Mouse (Mus musculus): ENCODE data around the gene Rem2. TPM values are rescaled to one million over a fixed set of nuclear protein-coding genes. Genes with fewer than 3 reads are reported as not detected.
A peak's percentile ranks its signal among the peaks of the same experiment; 100 is the strongest.

Gene Rem2
- total and polyA plus RNA-seq, 2 experiments from 2014 or later, result 28.0 to 31.0 TPM

- peak overlapping the region; percentile 85 for H3K27ac ChIP-seq (ENCODE audit: low read depth, low read length)
- DNase-seq (no peak), ATAC-seq (no peak)
- no peaks in the 10 kb centered on the region; the same call in 1 of the 2 replicates for H3K4me1 ChIP-seq (ENCODE audit: insufficient read depth)
- H3K9ac ChIP-seq, result peak overlapping the region; percentile 6; the same call in 1 of the 2 replicates
- peak overlapping the region; percentile 58 for H3K4me3 ChIP-seq (ENCODE audit: low read depth, low read length)
- WGBS, result 8% methylated on average over 18 of the region's 18 CpGs
- H3K27me3 ChIP-seq (ENCODE audit: insufficient read depth, low read length), result no peaks in the 10 kb centered on the region
- no peaks in the 10 kb centered on the region for H3K9me3 ChIP-seq (ENCODE audit: low read length)
- peaks cover 8% of the 10 kb centered on the region for H3K36me3 ChIP-seq (ENCODE audit: insufficient read depth)
- TF ChIP-seq CTCF (IDR thresholded peaks at IDR 0.05; ENCODE audit: low read depth), result no peak
- peak overlapping the region; percentile 78 for H3K4me2 ChIP-seq (ENCODE audit: low read depth)
Observed at GRCm38 (mm10) chr14:54430406-54431145, 45.3 kb upstream of the Rem2 start.

GRCm38 (mm10) chr14:54431334-54432077, 44.4 kb upstream of the Rem2 start, which contains the start of gene Mmp14:
TSS of gene Mmp14 (plus strand) at chr14:54431612.
- Histone ChIP-seq H3K4me1 (ENCODE audit: insufficient read depth) (no peaks in the 10 kb centered on the region), H3K4me3 (ENCODE audit: low read depth, low read length) (peak within 1 kb of the TSS; percentile 58), H3K4me2 (ENCODE audit: low read depth) (peak within 1 kb of the TSS; percentile 78), H3K27ac (ENCODE audit: low read depth, low read length) (peak within 1 kb of the TSS; percentile 85), H3K36me3 (ENCODE audit: insufficient read depth) (peaks cover 8% of the 10 kb centered on the region), H3K9ac (peak within 1 kb of the TSS; percentile 61), H3K27me3 (ENCODE audit: insufficient read depth, low read length) (no peaks in the 10 kb centered on the region), H3K9me3 (ENCODE audit: low read length) (no peaks in the 10 kb centered on the region)
- TF ChIP-seq CTCF (IDR thresholded peaks at IDR 0.05; ENCODE audit: low read depth), result peak; percentile 52; the same call in 1 of the 2 replicates
- ATAC-seq, result peak; percentile 42
- DNase-seq, result peak; percentile 76
- 2% methylated on average over 49 of the region's 49 CpGs for WGBS

GRCm38 (mm10) chr14:54432078-54432836, 43.6 kb upstream of the Rem2 start:
- peaks cover 8% of the 10 kb centered on the region for H3K36me3 ChIP-seq (ENCODE audit: insufficient read depth)
- DNase-seq (no peak), ATAC-seq (peak; percentile 17; the same call in 1 of the 2 replicates)
- no peaks in the 10 kb centered on the region for H3K4me1 ChIP-seq (ENCODE audit: insufficient read depth)
- H3K27me3 ChIP-seq (ENCODE audit: insufficient read depth, low read length), result no peaks in the 10 kb centered on the region
- peak overlapping the region; percentile 61 for H3K9ac ChIP-seq
- H3K27ac ChIP-seq (ENCODE audit: low read depth, low read length), result peak overlapping the region; percentile 85
- peak overlapping the region; percentile 58 for H3K4me3 ChIP-seq (ENCODE audit: low read depth, low read length)
- H3K4me2 ChIP-seq (ENCODE audit: low read depth), result peak overlapping the region; percentile 78
- WGBS, result 5% methylated on average over 54 of the region's 54 CpGs
- no peaks in the 10 kb centered on the region for H3K9me3 ChIP-seq (ENCODE audit: low read length)
- 0 out of 2 replicates have a peak, but pooled peaks have one; percentile 22 for TF ChIP-seq CTCF (IDR thresholded peaks at IDR 0.05; ENCODE audit: low read depth)

- H3K36me3 ChIP-seq (ENCODE audit: insufficient read depth), result peaks cover 8% of the 10 kb centered on the region
- H3K27ac ChIP-seq (ENCODE audit: low read depth, low read length), result peak overlapping the region; percentile 85
- TF ChIP-seq CTCF (IDR thresholded peaks at IDR 0.05; ENCODE audit: low read depth), result no peak
- peak; percentile 57 for DNase-seq
- no peaks in the 10 kb centered on the region for H3K9me3 ChIP-seq (ENCODE audit: low read length)
- peak overlapping the region; percentile 78 for H3K4me2 ChIP-seq (ENCODE audit: low read depth)
- no peaks in the 10 kb centered on the region for H3K27me3 ChIP-seq (ENCODE audit: insufficient read depth, low read length)
- whole genome bisulfite sequencing, result 30% methylated on average over 17 of the region's 17 CpGs
- peak overlapping the region; percentile 61 for H3K9ac ChIP-seq
- no peaks in the 10 kb centered on the region for H3K4me1 ChIP-seq (ENCODE audit: insufficient read depth)
- peak; percentile 44 for ATAC-seq
- peak overlapping the region; percentile 58 for H3K4me3 ChIP-seq (ENCODE audit: low read depth, low read length)
Observed at GRCm38 (mm10) chr14:54432837-54433830, 42.8 kb upstream of the Rem2 start.

- peak overlapping the region; percentile 78 for H3K4me2 ChIP-seq (ENCODE audit: low read depth)
- H3K27ac ChIP-seq (ENCODE audit: low read depth, low read length), result peak overlapping the region; percentile 85; the same call in 1 of the 2 replicates
- TF ChIP-seq CTCF (IDR thresholded peaks at IDR 0.05; ENCODE audit: low read depth), result no peak
- no peak for DNase-seq
- H3K4me1 ChIP-seq (ENCODE audit: insufficient read depth), result no peaks in the 10 kb centered on the region
- H3K27me3 ChIP-seq (ENCODE audit: insufficient read depth, low read length), result no peaks in the 10 kb centered on the region
- WGBS, result 68% methylated on average over 12 of the region's 12 CpGs
- H3K4me3 ChIP-seq (ENCODE audit: low read depth, low read length), result peak overlapping the region; percentile 58; the same call in 1 of the 2 replicates
- H3K36me3 ChIP-seq (ENCODE audit: insufficient read depth), result peaks cover 15% of the 10 kb centered on the region
- no peak for ATAC-seq
- no peaks in the 10 kb centered on the region for H3K9me3 ChIP-seq (ENCODE audit: low read length)
- no peak overlapping the region for H3K9ac ChIP-seq
Observed at GRCm38 (mm10) chr14:54433941-54434531, 41.9 kb upstream of the Rem2 start.

Data from forebrain, postnatal 0 days (tissue).